Mouse (Mus musculus) ES-E14 (cell line): Measurements from ENCODE around the gene Map4k3. TPM values are rescaled to one million over a fixed set of nuclear protein-coding genes. Genes with fewer than 3 reads are reported as not detected.

Experiments
- DNase-seq: peaks from one replicate; pipeline ENCODE4 v3.0.0-alpha.2; 2013; ENCODE audit warnings: low read depth, low spot score
- H3K27ac ChIP-seq: 2 replicates; pipeline ENCODE4 v1.5.1; 2012; ENCODE audit warnings: low read depth, mild to moderate bottlenecking, low read length, moderate library complexity, mixed read lengths; ENCODE audit not compliant: poor library complexity, insufficient read depth, severe bottlenecking
- H3K36me3 ChIP-seq: 2 replicates; pipeline ENCODE4 v1.6.1; 2012; ENCODE audit warnings: mild to moderate bottlenecking, low read length, moderate library complexity, mixed read lengths; ENCODE audit not compliant: control insufficient read depth, poor library complexity, insufficient read depth, severe bottlenecking
- H3K4me1 ChIP-seq, 2 experiments: fragments of 150-350 bp in 1 of 2; sonication (generic) in 1 of 2; 2 replicates each; pipeline ENCODE4 v1.6.1; 2012; ENCODE audit warnings: low read length in 2 of 2, mild to moderate bottlenecking in 1 of 2, mixed read lengths in 1 of 2; ENCODE audit not compliant: control insufficient read depth in 2 of 2, insufficient read depth in 2 of 2, poor library complexity in 1 of 2
- H3K4me3 ChIP-seq, 2 experiments: fragments of 150-350 bp in 1 of 2; sonication (generic) in 1 of 2; 2 replicates each; pipeline ENCODE4 v1.5.1; 2012; ENCODE audit warnings: low read length in 2 of 2, low read depth in 1 of 2, mild to moderate bottlenecking in 1 of 2, mixed read lengths in 1 of 2; ENCODE audit not compliant: insufficient read depth in 1 of 2, poor library complexity in 1 of 2, severe bottlenecking in 1 of 2
- H3K9ac ChIP-seq: 2 replicates; pipeline ENCODE4 v1.6.1; 2012; ENCODE audit warnings: low read depth, mild to moderate bottlenecking, low read length, mixed read lengths; ENCODE audit not compliant: poor library complexity, insufficient read depth, severe bottlenecking
- H3K9me3 ChIP-seq: fragments of 150-350 bp; sonication (generic); 2 replicates; pipeline ENCODE4 v1.6.1; 2012; ENCODE audit warnings: low read depth, mild to moderate bottlenecking, low read length; ENCODE audit not compliant: control insufficient read depth, insufficient read depth
- CHD2 ChIP-seq: IDR thresholded peaks from 2 replicates; pipeline ENCODE4 v1.6.1; 2014; ENCODE audit warnings: mild to moderate bottlenecking, low read depth, low read length, inconsistent platforms
- HCFC1 ChIP-seq: IDR thresholded peaks from 2 replicates; pipeline ENCODE4 v1.6.1; 2012; ENCODE audit warnings: low read length, inconsistent platforms, borderline replicate concordance; ENCODE audit not compliant: insufficient read depth
- MAFK ChIP-seq: IDR thresholded peaks from 2 replicates; pipeline ENCODE4 v1.6.1; 2014; ENCODE audit warnings: mild to moderate bottlenecking, low read depth, low read length, inconsistent platforms; ENCODE audit not compliant: insufficient read depth
- ZC3H11A ChIP-seq: IDR thresholded peaks from 2 replicates; pipeline ENCODE4 v1.6.1; 2012; ENCODE audit warnings: low read depth, mild to moderate bottlenecking, inconsistent platforms, low read length, borderline replicate concordance
- ZNF384 ChIP-seq: IDR thresholded peaks from 2 replicates; pipeline ENCODE4 v1.6.1; 2012; ENCODE audit warnings: low read depth, low read length, inconsistent platforms
- in situ Hi-C, 2 experiments: fragments of 600-800 bp; cut with MboI; formaldehyde crosslinking; loops; one replicate each; pipeline ENCODE4 v1.15.1; 2025; ENCODE audit warnings: low sequenced_read_pairs in 2 of 2, inconsistent platforms in 1 of 2; ENCODE audit not compliant: unreplicated experiment in 2 of 2
- total RNA-seq: library from RNA; depleted of rRNA; stranded (reverse); fragments of 300-350 nt; gene quantifications from 2 replicates; pipeline ENCODE4 v1.2.3, GENCODE M21; 2012

Map4k3 gene
- total RNA-seq, 1 experiment: 22.3 TPM

GRCm38 (mm10) chr17:80676859-80677535 lies 51.3 kb downstream of the Map4k3 start:
- H3K27ac ChIP-seq: no peak overlapping the region
- no peak overlapping the region for H3K9ac ChIP-seq
- no peaks in the 10 kb centered on the region for H3K9me3 ChIP-seq
- in situ Hi-C loops: no loop called here
- DNase-seq: no peak
- peaks cover 0 to 2% of the 10 kb centered on the region in 2 experiments; a peak in 1 of 4 replicates for H3K4me1 ChIP-seq
- no peak overlapping the region for H3K4me3 ChIP-seq
- TF ChIP-seq CHD2: no peak
- no peak for TF ChIP-seq ZC3H11A
- no peak for TF ChIP-seq HCFC1
- no peak for TF ChIP-seq MAFK
- no peak for TF ChIP-seq ZNF384
- no peaks in the 10 kb centered on the region; the same call in 1 of the 2 replicates for H3K36me3 ChIP-seq

- peaks cover 0 to 2% of the 10 kb centered on the region in 2 experiments; a peak in 1 of 4 replicates for H3K4me1 ChIP-seq
- H3K4me3 ChIP-seq: no peak overlapping the region
- TF ChIP-seq HCFC1: no peak
- no peak for TF ChIP-seq MAFK
- TF ChIP-seq ZC3H11A: no peak
- no peak for TF ChIP-seq ZNF384
- no peak for TF ChIP-seq CHD2
- H3K9me3 ChIP-seq: no peaks in the 10 kb centered on the region
- no peak for DNase-seq
- no peak overlapping the region for H3K9ac ChIP-seq
- no peaks in the 10 kb centered on the region; the same call in 1 of the 2 replicates for H3K36me3 ChIP-seq
- H3K27ac ChIP-seq: no peak overlapping the region
- in situ Hi-C loops: no loop called here
Observed at GRCm38 (mm10) chr17:80676211-80676610, 52.1 kb downstream of the Map4k3 start.

GRCm38 (mm10) chr17:80670395-80670794 lies 57.9 kb downstream of the Map4k3 start:
- no peak for DNase-seq
- no peaks in the 10 kb centered on the region for H3K9me3 ChIP-seq
- no peaks in the 10 kb centered on the region; the same call in 1 of the 2 replicates for H3K36me3 ChIP-seq
- no peak overlapping the region for H3K4me3 ChIP-seq
- H3K27ac ChIP-seq: no peak overlapping the region
- in situ Hi-C loops: no loop called here
- H3K9ac ChIP-seq: no peak overlapping the region
- TF ChIP-seq MAFK (no peak), CHD2 (no peak), HCFC1 (no peak), ZC3H11A (no peak), ZNF384 (no peak)
- peaks cover 3 to 12% of the 10 kb centered on the region in 2 experiments; a peak in 2 of 4 replicates for H3K4me1 ChIP-seq

- Histone ChIP-seq H3K27ac (no peak overlapping the region), H3K9ac (no peak overlapping the region), H3K4me1 (peaks cover 18 to 19% of the 10 kb centered on the region in 2 experiments), H3K4me3 (no peak overlapping the region), H3K9me3 (no peaks in the 10 kb centered on the region), H3K36me3 (no peaks in the 10 kb centered on the region)
- DNase-seq: peak; percentile 40
- in situ Hi-C loops: no loop called here
- TF ChIP-seq CHD2 (no peak), MAFK (0 out of 2 replicates have a peak, but pooled peaks have one; percentile 18), ZNF384 (no peak), HCFC1 (no peak), ZC3H11A (no peak)
Observed at GRCm38 (mm10) chr17:80663623-80664022, 64.7 kb downstream of the Map4k3 start.
